Mouse (Mus musculus) limb, embryonic 14.5 days (tissue): ENCODE results near the gene Atf6. TPM values are rescaled to one million over a fixed set of nuclear protein-coding genes. Genes with fewer than 3 reads are reported as not detected.

Source experiments
- ATAC-seq: fragments of 200-750 bp; cut with Nextera tagmentation; 2 replicates; pipeline ENCODE4 v1.8.0; 2017; ENCODE audit warnings: low read depth, moderate number of reproducible peaks, moderate TSS enrichment; ENCODE audit not compliant: low FRiP score
- DNase-seq: peaks from one replicate; pipeline ENCODE4 v3.0.0-alpha.2; 2015; ENCODE audit warnings: low spot score
- H3K27ac ChIP-seq: fragments of 300-500 bp; sonication (generic); replicated peaks from 2 replicates; pipeline ENCODE4 v1.5.1; 2014; ENCODE audit warnings: low read depth, mild to moderate bottlenecking, low read length, moderate library complexity, mixed read lengths
- H3K27me3 ChIP-seq: fragments of 300-500 bp; sonication (generic); 2 replicates; pipeline ENCODE4 v1.6.1; 2014; ENCODE audit warnings: low read length, mixed read lengths; ENCODE audit not compliant: control insufficient read depth, insufficient read depth
- H3K36me3 ChIP-seq: fragments of 300-500 bp; sonication (generic); 2 replicates; pipeline ENCODE4 v1.6.1; 2014; ENCODE audit warnings: mild to moderate bottlenecking, low read length, moderate library complexity, mixed read lengths; ENCODE audit not compliant: control insufficient read depth, insufficient read depth
- H3K4me1 ChIP-seq: fragments of 300-500 bp; sonication (generic); 2 replicates; pipeline ENCODE4 v1.6.1; 2014; ENCODE audit warnings: antibody characterized with exemption, low read length, mixed read lengths; ENCODE audit not compliant: control insufficient read depth, insufficient read depth
- H3K4me2 ChIP-seq: fragments of 300-500 bp; sonication (generic); replicated peaks from 2 replicates; pipeline ENCODE4 v1.6.1; 2014; ENCODE audit warnings: low read depth, mild to moderate bottlenecking, low read length, moderate library complexity; ENCODE audit not compliant: severe bottlenecking
- H3K4me3 ChIP-seq: fragments of 300-500 bp; sonication (generic); replicated peaks from 2 replicates; pipeline ENCODE4 v1.5.1; 2014; ENCODE audit warnings: low read length
- H3K9ac ChIP-seq: fragments of 300-500 bp; sonication (generic); 2 replicates; pipeline ENCODE4 v1.6.1; 2014; ENCODE audit warnings: mild to moderate bottlenecking, low read depth, low read length, moderate library complexity; ENCODE audit not compliant: severe bottlenecking
- H3K9me3 ChIP-seq: fragments of 300-500 bp; sonication (generic); 2 replicates; pipeline ENCODE4 v1.6.1; 2016; ENCODE audit warnings: low read length; ENCODE audit not compliant: control insufficient read depth
- POLR2A ChIP-seq: fragments of 200-500 bp; IDR thresholded peaks from 2 replicates; pipeline ENCODE4 v1.8.0; 2012; ENCODE audit warnings: inconsistent platforms, mild to moderate bottlenecking, moderate library complexity, borderline replicate concordance; ENCODE audit not compliant: insufficient read depth, insufficient read length; ENCODE audit errors: extremely low read depth
- WGBS: fragments of 180-500 bp; shearing (Covaris S2); extraction: QIAGEN DNeasy Blood & Tissue Kit; methylation state at CpG from one replicate; pipeline ENCODE4 v1.1.7; 2014; 5-methylcytosine and 5-hydroxymethylcytosine counted together
- polyA plus RNA-seq, 2 experiments: library from polyadenylated mRNA; depleted of rRNA in 1 of 2; stranded (reverse) in 1 of 2; unstranded in 1 of 2; fragments of >200 nt; fragmentation: Nextera tagmentation in 1 of 2; extraction: Ambion mirVana in 1 of 2; gene quantifications; 2 replicates each; pipeline versions ENCODE4 v1.2.1 to v1.2.3; 2012 to 2014

The Atf6 gene
- polyA plus RNA-seq, 2 experiments: 8.9 to 9.1 TPM

GRCm38 (mm10) chr1:170770691-170771090, 96.9 kb downstream of the Atf6 start:
- 85% methylated on average over 14 of the region's 14 CpGs for WGBS
- Histone ChIP-seq H3K9ac (no peak overlapping the region), H3K36me3 (no peaks in the 10 kb centered on the region), H3K4me1 (peaks cover 5% of the 10 kb centered on the region; the same call in 1 of the 2 replicates), H3K4me2 (no peak overlapping the region), H3K4me3 (no peak overlapping the region), H3K27ac (no peak overlapping the region), H3K27me3 (no peaks in the 10 kb centered on the region), H3K9me3 (no peaks in the 10 kb centered on the region)
- TF ChIP-seq POLR2A: no peak
- ATAC-seq (no peak), DNase-seq (no peak)

GRCm38 (mm10) chr1:170766997-170767396, 100.6 kb downstream of the Atf6 start:
- no peaks in the 10 kb centered on the region for H3K27me3 ChIP-seq
- TF ChIP-seq POLR2A: no peak
- H3K4me1 ChIP-seq: peaks cover 5% of the 10 kb centered on the region; the same call in 1 of the 2 replicates
- no peaks in the 10 kb centered on the region for H3K36me3 ChIP-seq
- DNase-seq (no peak), ATAC-seq (no peak)
- H3K9me3 ChIP-seq: no peaks in the 10 kb centered on the region
- 75% methylated on average over 2 of the region's 2 CpGs for WGBS
- no peak overlapping the region for H3K27ac ChIP-seq
- H3K4me2 ChIP-seq: no peak overlapping the region
- no peak overlapping the region for H3K4me3 ChIP-seq
- H3K9ac ChIP-seq: no peak overlapping the region

- H3K27ac ChIP-seq: no peak overlapping the region
- no peak overlapping the region for H3K4me3 ChIP-seq
- no peak for TF ChIP-seq POLR2A
- DNase-seq: no peak
- H3K27me3 ChIP-seq: no peaks in the 10 kb centered on the region
- no peak overlapping the region for H3K9ac ChIP-seq
- ATAC-seq: no peak
- H3K4me1 ChIP-seq: no peaks in the 10 kb centered on the region
- H3K4me2 ChIP-seq: no peak overlapping the region
- no peaks in the 10 kb centered on the region for H3K9me3 ChIP-seq
- no peaks in the 10 kb centered on the region for H3K36me3 ChIP-seq
- 63% methylated on average over 1 of the region's 1 CpGs for WGBS
Measured at GRCm38 (mm10) chr1:170764798-170765197, 102.8 kb downstream of the Atf6 start.

GRCm38 (mm10) chr1:170761634-170762033, 105.9 kb downstream of the Atf6 start:
- 89% methylated on average over 1 of the region's 1 CpGs for WGBS
- TF ChIP-seq POLR2A: no peak
- Histone ChIP-seq H3K4me2 (no peak overlapping the region), H3K9ac (no peak overlapping the region), H3K4me3 (no peak overlapping the region), H3K9me3 (no peaks in the 10 kb centered on the region), H3K27ac (no peak overlapping the region), H3K36me3 (no peaks in the 10 kb centered on the region), H3K27me3 (no peaks in the 10 kb centered on the region), H3K4me1 (no peaks in the 10 kb centered on the region)
- no peak for DNase-seq
- ATAC-seq: no peak

- ATAC-seq: no peak
- no peak overlapping the region for H3K4me3 ChIP-seq
- 71% methylated on average over 5 of the region's 5 CpGs for WGBS
- H3K9ac ChIP-seq: no peak overlapping the region
- H3K4me2 ChIP-seq: no peak overlapping the region
- H3K27ac ChIP-seq: no peak overlapping the region
- no peaks in the 10 kb centered on the region for H3K9me3 ChIP-seq
- DNase-seq: no peak
- H3K27me3 ChIP-seq: no peaks in the 10 kb centered on the region
- no peak for TF ChIP-seq POLR2A
- H3K4me1 ChIP-seq: no peaks in the 10 kb centered on the region
- H3K36me3 ChIP-seq: no peaks in the 10 kb centered on the region
Measured at GRCm38 (mm10) chr1:170753597-170753996, 114.0 kb downstream of the Atf6 start.

GRCm38 (mm10) chr1:170751797-170752196, 115.8 kb downstream of the Atf6 start:
- no peaks in the 10 kb centered on the region for H3K27me3 ChIP-seq
- no peak for DNase-seq
- TF ChIP-seq POLR2A: no peak
- H3K9me3 ChIP-seq: no peaks in the 10 kb centered on the region
- no peaks in the 10 kb centered on the region for H3K4me1 ChIP-seq
- no peak overlapping the region for H3K27ac ChIP-seq
- no peak overlapping the region for H3K9ac ChIP-seq
- WGBS: 93% methylated on average over 7 of the region's 7 CpGs
- no peaks in the 10 kb centered on the region for H3K36me3 ChIP-seq
- H3K4me2 ChIP-seq: no peak overlapping the region
- H3K4me3 ChIP-seq: no peak overlapping the region
- ATAC-seq: no peak
